Mouse (Mus musculus): Measurements from ENCODE around the gene Hnrnpa0.

The Hnrnpa0 gene

GRCm38 (mm10) chr13:58126862-58127765 is 1.2 kb downstream of the Hnrnpa0 start:
- DNase-seq = peak in 1 of 2 experiments; percentile 26

- DNase-seq = peak; percentile 63 to 74
Measured at GRCm38 (mm10) chr13:58126126-58126525, 2.2 kb downstream of the Hnrnpa0 start.

- no peak for DNase-seq
Measured at GRCm38 (mm10) chr13:58124989-58125388, 3.4 kb downstream of the Hnrnpa0 start.

GRCm38 (mm10) chr13:58124278-58124677 is 4.1 kb downstream of the Hnrnpa0 start:
- no peak for DNase-seq

- DNase-seq = no peak
Measured at GRCm38 (mm10) chr13:58123381-58123780, 5.0 kb downstream of the Hnrnpa0 start.

- DNase-seq = no peak
Measured at GRCm38 (mm10) chr13:58122786-58123297, 5.5 kb downstream of the Hnrnpa0 start.

- DNase-seq = peak; percentile 76 to 77
Measured at GRCm38 (mm10) chr13:58117318-58118017, 10.9 kb downstream of the Hnrnpa0 start.

- DNase-seq = no peak
Measured at GRCm38 (mm10) chr13:58116801-58117200, 11.6 kb downstream of the Hnrnpa0 start.

- no peak for DNase-seq
Measured at GRCm38 (mm10) chr13:58115227-58115626, 13.1 kb downstream of the Hnrnpa0 start.

- peak; percentile 58 to 60 for DNase-seq
Measured at GRCm38 (mm10) chr13:58113061-58113900, 15.1 kb downstream of the Hnrnpa0 start, which contains the start of gene Klhl3. TSS of gene Klhl3 (minus strand) at chr13:58113592.

GRCm38 (mm10) chr13:58112601-58113041 is 15.7 kb downstream of the Hnrnpa0 start:
- no peak for DNase-seq

GRCm38 (mm10) chr13:58112191-58112590 is 16.2 kb downstream of the Hnrnpa0 start:
- no peak for DNase-seq

GRCm38 (mm10) chr13:58111306-58111705 is 17.1 kb downstream of the Hnrnpa0 start:
- no peak for DNase-seq

- DNase-seq = no peak
Measured at GRCm38 (mm10) chr13:58090643-58091042, 37.7 kb downstream of the Hnrnpa0 start.

GRCm38 (mm10) chr13:58084396-58084795 is 44.0 kb downstream of the Hnrnpa0 start:
- DNase-seq = no peak

- no peak for DNase-seq
Measured at GRCm38 (mm10) chr13:58083521-58083920, 44.8 kb downstream of the Hnrnpa0 start.

- DNase-seq = no peak
Measured at GRCm38 (mm10) chr13:58083048-58083447, 45.3 kb downstream of the Hnrnpa0 start.

GRCm38 (mm10) chr13:58078361-58078760 is 50.0 kb downstream of the Hnrnpa0 start:
- DNase-seq = no peak

Data from B cell, adult 2 months (primary cell).